Mouse (Mus musculus): ENCODE measurements around the gene 0610037L13Rik.

DNA sequence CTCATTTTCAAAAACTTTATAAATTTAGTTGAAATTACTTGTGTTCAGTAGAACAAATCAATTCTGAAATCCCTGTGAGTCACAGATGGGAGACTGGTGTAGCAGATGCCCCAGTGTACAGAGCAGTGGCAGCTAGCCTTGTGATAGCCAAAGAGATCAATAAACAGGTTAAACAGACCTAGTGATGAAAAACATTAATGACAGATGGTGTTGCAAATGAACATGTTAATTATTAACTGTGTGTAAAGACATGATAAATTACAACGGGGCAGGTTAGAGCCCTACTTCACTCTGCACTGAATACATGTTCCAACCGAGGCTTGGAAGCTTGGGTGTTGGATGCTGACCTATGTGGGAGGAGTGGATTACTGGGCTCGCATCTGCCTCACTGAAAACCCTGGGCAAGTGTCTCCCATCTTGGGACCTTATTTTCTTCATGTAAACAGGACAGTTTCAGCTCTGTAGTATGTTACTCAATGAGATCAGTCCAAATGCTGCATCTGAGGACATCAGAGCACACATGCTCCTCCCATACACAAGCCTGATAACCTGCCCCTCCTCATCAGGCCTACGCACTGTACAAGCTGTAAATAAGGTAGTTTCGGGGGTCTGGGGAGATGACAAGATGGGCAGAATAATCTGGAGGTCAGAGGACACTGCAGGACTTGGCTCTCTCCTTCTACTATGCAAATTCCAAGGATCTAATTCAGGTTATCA is 9.8 kb downstream of the 0610037L13Rik start:
- no peak for TF ChIP-seq POLR2A (IDR thresholded peaks at IDR 0.05; ENCODE audit: low read depth, low read length)
- no peak for TF ChIP-seq CTCF (IDR thresholded peaks at IDR 0.05; ENCODE audit: extremely low read depth, insufficient read depth, insufficient read length, insufficient replicate concordance)

Data from spleen, adult 2 months (tissue).